Mouse (Mus musculus) spleen, postnatal 4 days (tissue): ENCODE measurements at regions not wholly inside any gene's neighbourhood (a gene's known extent, or its start where the extent isn't known, plus 50 kb on each side); places are given as distances from the start of the nearest gene placed in this dataset.

Experiments used
- DNase-seq, 2 experiments: peaks; one replicate each; pipeline ENCODE4 v3.0.0; 2022; ENCODE audit warnings: low spot score in 2 of 2

GRCm38 (mm10) chr1:193577821-193578220, 207.7 kb upstream of the Camk1g start:
- DNase-seq: no peak

- peak; percentile 29 to 65 for DNase-seq
Observed at GRCm38 (mm10) chr1:193575986-193576713, 206.1 kb upstream of the Camk1g start.

GRCm38 (mm10) chr1:193572827-193573226, 202.7 kb upstream of the Camk1g start:
- no peak for DNase-seq

- DNase-seq: no peak
Observed at GRCm38 (mm10) chr1:193572411-193572810, 202.3 kb upstream of the Camk1g start.

- no peak for DNase-seq
Observed at GRCm38 (mm10) chr1:193571088-193571487, 201.0 kb upstream of the Camk1g start.

- DNase-seq: no peak
Observed at GRCm38 (mm10) chr1:193568586-193569174, 198.6 kb upstream of the Camk1g start.

GRCm38 (mm10) chr1:193567217-193567616, 197.1 kb upstream of the Camk1g start:
- no peak for DNase-seq

- no peak for DNase-seq
Observed at GRCm38 (mm10) chr1:193564225-193564624, 194.1 kb upstream of the Camk1g start.

GRCm38 (mm10) chr1:193562242-193562641, 192.1 kb upstream of the Camk1g start:
- DNase-seq: no peak

GRCm38 (mm10) chr1:193558122-193558521, 188.0 kb upstream of the Camk1g start:
- no peak for DNase-seq

GRCm38 (mm10) chr1:193554731-193555130, 184.6 kb upstream of the Camk1g start:
- DNase-seq: no peak

- no peak for DNase-seq
Observed at GRCm38 (mm10) chr1:193552348-193552747, 182.2 kb upstream of the Camk1g start.

- no peak for DNase-seq
Observed at GRCm38 (mm10) chr1:193551340-193551739, 181.2 kb upstream of the Camk1g start.

GRCm38 (mm10) chr1:193550761-193551160, 180.7 kb upstream of the Camk1g start:
- no peak for DNase-seq

- no peak for DNase-seq
Observed at GRCm38 (mm10) chr1:193547356-193547755, 177.3 kb upstream of the Camk1g start.

- DNase-seq: no peak
Observed at GRCm38 (mm10) chr1:193546044-193546432, 175.9 kb upstream of the Camk1g start.

GRCm38 (mm10) chr1:193545406-193546043, 175.4 kb upstream of the Camk1g start:
- DNase-seq: no peak

- DNase-seq: no peak
Observed at GRCm38 (mm10) chr1:193544804-193545203, 174.7 kb upstream of the Camk1g start.

GRCm38 (mm10) chr1:193543834-193544233, 173.7 kb upstream of the Camk1g start:
- no peak for DNase-seq

- DNase-seq: no peak
Observed at GRCm38 (mm10) chr1:193543284-193543683, 173.2 kb upstream of the Camk1g start.

- no peak for DNase-seq
Observed at GRCm38 (mm10) chr1:193541934-193542580, 172.0 kb upstream of the Camk1g start.

GRCm38 (mm10) chr1:193541281-193541680, 171.2 kb upstream of the Camk1g start:
- DNase-seq: no peak

GRCm38 (mm10) chr1:193540486-193540885, 170.4 kb upstream of the Camk1g start:
- no peak for DNase-seq
